Mouse (Mus musculus): ENCODE measurements around the gene Mark3. TPM values are rescaled to one million over a fixed set of nuclear protein-coding genes. Genes with fewer than 3 reads are reported as not detected.
"Not testable (repeated sequence)": the region's sequence is repeated elsewhere in the genome, so short reads cannot be mapped to it uniquely, and the experiment has no call there.

The Mark3 gene
- total RNA-seq, 2 experiments from 2014 or later, result 45.5 to 47.4 TPM

DNA sequence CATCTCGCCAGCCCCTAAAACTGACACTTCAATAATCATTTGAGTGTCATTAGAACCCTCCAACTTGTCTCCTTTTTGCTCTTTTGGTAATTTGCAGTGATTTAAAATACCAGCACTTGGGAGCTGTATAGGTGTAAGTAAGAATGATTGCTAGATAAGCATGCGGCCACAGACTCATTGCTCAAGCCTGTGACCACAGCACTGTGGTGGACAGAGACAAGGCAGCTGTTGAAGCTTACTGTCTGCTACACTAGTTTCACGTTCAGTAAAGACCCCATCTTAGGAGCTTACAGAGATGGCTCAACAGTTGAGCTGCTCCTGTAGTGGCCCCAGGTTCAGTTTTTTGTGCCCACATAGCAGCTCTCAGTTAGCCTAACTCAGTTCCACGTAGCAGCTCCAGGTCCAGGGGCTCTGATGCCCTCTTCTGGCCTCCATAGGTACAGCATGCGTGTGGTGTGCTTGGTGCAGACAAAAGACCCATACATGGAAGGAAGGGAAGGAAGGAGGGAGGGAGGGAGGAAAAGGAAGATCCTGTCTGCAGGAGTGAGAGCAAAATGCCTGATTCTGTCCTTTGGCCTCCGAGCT lies 73.8 kb downstream of the Mark3 start:
- peak; percentile 38 to 78 for DNase-seq

DNA sequence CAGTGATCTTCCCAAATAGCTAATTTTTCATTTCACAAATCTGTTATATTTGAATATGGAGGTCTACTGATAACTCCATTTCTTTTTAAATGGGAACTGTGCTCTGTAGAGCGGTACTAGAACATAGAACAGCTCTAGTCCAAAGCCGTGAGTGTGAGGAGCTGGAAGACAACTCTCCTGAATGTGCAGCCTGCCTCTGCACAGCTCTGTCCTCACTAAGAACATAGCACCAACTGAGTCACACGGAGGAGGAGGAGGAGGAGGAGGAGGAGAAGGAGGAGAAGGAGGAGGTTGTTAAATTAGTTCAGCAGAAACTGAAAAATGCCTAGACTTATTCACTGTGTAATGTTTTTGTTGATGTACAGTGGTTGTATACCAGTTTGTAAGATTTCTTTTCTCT lies 78.6 kb downstream of the Mark3 start:
- DNase-seq, result no peak

DNA sequence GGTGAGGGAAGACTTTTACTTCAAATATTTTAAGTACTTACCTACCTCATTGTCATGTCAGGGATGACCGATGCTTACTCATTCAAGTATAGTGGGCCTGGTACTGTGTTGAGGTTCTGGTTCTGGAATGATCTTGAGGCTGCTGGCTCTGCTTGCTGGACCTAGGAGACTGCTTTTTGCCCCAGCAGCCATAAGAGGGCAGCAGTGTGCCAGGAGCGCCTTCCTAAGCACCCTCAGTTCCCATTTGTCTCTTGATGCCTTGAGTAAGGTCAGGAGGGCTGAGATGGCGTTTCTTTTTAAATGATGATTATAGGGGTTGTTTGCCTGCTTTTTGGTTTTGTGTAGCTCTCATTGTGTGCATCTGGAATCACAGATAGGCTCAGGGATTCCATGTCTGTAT lies 79.1 kb downstream of the Mark3 start:
- DNase-seq, result peak; percentile 69 to 82

DNA sequence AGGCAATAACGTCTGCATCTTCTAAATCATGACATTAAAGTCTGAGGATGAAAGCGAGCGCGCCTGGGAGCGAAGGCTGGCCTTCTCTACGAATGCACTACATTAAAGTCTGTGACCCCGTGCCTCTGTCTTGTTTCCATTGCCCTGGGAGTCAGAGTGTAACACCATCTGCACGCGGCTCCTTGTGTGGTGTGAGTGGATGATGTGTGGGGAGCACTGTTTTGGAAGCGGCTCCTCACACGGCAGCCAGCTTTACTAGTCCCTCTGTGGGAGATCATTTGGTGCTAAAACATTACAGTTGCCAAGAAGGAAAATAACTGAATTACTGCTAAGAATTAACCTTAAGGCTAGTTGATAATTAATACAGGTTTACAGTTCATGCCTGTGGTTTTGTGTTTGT lies 81.4 kb downstream of the Mark3 start:
- no peak for DNase-seq

DNA sequence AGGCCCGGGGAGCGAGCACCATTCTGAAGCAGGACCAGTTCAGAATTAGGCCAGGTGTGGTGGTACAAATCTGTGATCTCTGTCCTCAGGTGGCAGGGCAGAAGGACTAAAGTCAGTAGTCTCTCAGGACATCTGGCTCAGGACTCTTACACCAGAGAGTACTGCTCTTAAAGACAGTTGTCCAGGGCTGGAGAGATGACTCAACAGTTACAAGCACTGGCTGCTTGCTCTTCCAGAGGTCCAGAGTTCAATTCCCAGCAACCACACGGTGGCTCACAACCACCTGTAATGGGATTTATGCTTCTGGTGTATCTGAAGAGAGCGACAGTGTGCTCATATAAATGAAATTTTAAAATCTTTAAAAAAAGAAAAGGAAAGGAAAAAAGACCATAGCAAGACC lies 85.0 kb downstream of the Mark3 start:
- DNase-seq, result no peak

DNA sequence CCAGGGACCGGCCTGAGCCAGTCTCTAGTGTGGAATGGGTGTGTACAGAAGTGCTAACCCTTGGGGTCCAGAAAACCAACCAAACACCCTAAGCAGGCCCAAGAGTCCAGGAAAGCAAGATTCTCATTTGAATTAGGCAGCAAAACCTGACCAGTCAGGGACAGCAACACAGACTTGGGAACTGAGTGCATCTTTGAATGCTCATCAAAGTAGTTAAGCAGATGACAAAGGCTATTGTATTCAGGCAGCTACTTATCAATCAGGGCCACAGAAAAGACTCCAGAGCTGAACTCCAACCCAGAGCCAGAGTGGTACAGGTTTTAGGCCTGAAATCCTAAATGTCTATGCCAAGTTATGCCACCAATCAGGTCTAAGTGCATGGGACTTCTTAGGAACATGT lies 86.3 kb downstream of the Mark3 start:
- DNase-seq, result no peak

DNA sequence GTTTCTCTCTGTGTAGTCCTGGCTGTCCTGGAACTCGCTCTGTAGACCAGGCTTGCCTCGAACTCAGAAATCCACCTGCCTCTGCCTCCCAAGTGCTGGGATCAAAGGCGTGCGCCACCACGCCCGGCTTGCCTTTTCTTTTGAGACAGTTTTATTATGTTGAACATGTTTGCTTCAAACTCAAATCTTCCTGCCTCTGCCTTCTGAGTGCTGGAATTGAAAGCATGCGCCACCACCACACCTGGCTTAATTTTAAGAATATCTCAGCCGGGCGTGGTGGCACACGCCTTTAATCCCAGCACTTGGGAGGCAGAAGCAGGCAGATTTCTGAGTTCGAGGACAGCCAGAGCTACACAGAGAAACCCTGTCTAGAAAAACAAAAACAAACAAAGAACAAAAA lies 87.2 kb downstream of the Mark3 start:
- DNase-seq, result not testable (repeated sequence)

DNA sequence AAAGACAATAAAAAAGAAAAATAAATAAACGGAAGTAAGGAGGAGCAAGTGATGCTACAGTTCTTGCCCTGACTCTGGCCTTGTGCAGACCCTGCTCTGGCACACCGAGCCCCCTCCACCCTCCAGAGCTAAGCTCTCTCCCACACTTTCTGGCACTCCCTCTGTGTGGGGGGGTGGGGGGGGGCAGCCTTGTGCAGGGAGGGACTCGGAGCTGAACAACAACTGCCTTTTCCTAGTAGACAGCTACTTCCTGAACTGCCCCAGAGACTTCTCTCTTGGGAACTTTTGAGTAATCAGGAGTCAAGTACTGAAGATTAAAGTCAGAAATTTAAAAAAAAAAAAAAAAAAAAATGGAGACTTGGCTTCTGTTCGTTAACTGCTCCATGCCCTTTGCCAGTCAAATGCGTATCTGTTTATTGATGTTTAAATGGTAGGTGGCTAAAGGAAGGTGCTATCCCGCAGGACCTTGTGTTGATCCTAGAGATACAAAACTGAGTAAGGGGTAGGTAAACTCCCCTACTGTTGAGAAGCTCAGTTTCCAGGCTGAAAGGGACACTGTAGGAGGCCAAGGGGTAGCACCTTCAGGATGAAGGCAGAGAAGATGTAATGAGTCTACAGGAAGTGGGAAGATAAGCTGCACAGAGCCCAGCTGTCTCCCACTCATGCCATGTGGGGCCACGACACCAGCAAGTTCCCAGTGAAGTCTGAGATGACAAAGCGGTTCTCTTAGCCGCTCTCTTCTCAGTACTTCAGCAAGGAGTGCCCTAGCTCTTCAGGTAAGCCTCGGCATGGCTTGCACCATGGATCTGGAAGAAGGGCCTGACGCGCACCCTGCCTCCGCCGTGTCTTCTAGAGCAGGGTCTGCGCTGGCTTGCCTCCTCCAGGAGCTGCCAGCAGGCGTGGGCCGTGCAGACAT lies 89.2 kb downstream of the Mark3 start:
- DNase-seq, result no peak

DNA sequence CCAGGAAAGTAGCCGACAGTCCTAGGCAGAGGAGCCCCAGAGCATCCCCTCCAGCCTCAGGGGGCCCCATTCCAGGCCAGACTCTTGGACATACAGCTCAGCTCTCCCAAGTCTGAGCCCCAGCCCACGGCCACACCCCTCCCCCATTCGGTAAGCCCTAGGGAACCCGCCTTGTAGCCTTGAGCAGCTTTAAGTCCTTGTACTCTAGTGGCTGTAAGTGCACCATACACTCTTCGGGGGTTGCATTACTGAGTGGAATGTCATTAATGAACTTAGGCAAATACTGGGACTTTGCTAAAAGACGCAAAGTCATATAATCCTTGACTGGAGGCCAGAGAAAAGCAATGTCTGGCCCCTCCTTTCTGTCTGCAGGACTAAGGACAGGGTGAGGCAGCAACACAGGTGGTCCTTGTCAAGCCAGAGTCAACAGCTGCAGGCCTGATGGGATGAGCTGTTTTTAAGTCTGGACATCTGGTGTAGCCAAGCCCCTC lies 89.9 kb downstream of the Mark3 start:
- peak; percentile 68 to 76 for DNase-seq

DNA sequence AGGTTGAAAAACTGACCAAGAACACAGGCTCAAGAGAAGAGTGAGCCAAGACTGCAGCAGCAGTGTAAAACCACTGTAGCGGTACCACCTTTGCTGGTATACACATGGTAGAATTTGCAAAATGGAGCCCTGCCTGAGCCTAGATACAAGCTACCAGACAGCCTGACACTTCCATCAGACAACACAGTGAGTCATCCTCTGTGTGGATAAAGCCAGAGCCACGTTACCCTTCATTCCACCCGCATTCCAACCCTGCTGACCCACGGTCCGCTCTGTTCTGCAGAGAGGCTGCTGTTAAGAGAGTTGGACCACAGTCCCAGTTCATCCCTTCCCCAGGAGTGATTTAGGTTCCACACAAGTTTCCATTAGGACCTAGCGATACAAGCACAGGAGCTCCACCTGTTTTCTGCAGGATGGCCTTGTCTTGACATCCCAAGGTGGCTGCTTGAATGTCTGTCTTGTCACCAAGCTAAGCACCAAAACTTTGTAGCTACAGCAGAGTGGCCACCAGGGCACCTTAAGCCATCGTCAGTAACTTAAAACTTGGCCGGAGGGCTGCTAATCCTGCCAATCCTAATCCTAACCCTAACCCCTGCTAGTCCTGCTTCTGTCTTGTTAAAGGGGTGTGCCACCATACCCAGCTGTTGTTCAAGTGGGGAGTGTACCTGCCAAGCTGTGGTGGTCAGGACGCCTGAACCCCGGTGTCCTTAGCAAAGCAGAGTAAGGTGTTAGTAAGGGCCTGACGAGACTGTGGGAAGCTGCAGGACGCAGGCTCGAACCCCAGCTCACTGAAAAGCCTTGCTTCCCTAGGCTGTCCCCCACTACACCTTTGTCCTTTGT lies 90.9 kb downstream of the Mark3 start:
- DNase-seq, result no peak

DNA sequence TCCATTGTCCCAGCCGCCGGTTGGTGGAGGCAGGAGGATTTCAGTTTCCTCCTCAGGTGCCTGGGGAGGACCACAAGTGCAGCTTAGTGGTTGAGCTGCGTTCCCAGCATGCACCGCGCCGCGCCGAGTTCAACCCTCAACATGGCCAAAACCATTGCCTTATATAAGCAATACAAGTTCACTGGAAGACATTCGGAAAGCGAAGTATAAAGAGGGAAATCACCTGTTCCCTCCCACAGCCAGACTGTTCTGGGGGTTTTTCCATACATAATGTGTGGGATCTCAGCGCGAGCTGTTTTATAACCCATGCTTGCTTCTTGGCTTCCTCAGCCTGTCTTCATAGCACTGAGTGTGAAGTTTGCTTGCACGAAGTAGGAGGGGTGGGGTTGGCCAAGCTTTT lies 92.1 kb downstream of the Mark3 start:
- DNase-seq, result no peak

DNA sequence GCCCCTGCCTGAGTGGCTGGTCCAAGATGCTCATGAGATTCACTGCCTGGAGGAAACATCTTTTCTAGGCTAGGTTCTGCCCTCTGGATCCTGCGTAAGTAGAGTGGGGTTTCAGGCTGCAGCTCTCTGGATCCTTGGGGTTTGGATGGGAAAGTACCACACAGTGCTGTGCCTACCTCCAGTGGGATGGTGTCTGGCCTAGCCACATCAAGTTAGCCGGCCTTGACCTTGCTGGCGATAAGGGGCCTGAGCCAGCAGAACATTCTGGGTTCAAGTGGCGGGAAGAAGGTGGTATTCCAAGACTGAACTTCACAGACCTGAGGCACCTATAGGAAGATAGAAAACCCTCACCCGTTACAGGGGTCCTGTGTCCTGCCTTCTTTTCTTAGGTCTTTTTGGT lies 93.1 kb downstream of the Mark3 start:
- DNase-seq, result no peak

DNA sequence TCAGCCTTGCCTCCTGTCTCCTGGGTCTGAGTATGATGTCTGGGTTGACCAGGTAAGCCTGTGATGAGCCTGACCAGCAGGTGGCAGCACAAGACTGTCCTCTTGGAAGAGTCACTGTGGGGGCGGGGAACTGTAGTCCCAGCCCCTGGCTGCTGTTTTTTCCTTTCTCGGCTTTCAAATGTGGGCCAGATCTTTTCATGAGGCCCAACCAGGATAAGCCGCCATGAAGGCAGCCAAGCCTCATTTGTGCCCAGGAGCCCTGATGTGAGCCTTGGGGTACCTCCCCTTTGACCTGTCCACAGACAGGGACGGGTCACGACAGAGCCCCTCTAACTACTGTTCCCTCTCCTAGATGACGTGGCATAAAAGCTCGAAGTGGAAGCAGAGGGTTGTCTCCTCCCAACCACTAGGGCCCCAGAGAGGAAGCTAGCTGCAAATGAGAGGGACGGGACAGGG lies 94.2 kb downstream of the Mark3 start:
- peak; percentile 95 to 100 for DNase-seq

DNA sequence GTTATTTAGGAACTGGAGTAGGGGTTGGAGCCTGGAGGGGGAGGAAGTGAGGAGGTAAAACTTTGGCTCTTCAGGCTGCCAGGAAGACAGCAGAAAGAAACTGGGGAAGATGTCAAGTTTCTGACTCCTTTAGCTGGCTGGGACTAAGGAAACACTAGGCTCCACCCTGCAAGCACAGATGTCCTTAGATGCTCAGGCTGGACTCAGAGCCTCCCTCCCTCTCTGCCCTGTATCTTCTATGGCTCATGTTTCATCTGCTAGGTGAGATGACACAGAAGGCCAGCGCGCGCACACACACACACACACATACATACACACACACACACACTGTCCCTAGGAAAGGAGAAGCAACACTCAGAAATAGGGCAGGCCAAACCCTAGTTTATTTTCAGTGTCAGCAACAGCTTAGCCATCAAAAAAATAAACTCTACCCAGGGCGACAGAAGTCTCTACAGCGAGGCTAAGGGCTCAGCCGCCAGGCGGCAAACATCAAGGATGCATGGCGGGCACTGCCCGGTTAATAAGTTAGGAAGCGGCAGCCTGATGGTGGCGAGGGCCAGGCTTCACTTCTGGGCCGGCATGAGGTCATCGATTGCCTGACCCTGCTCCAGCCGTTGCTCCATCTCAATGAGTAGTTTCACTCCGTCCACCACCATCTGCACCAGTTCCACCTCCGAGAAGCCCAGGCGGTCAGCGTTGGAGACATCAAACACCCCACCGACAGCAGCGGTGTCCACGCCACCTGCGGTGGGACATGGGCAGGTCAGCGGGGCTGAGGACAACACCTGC lies 94.9 kb downstream of the Mark3 start:
- DNase-seq, result peak; percentile 67 to 87

DNA sequence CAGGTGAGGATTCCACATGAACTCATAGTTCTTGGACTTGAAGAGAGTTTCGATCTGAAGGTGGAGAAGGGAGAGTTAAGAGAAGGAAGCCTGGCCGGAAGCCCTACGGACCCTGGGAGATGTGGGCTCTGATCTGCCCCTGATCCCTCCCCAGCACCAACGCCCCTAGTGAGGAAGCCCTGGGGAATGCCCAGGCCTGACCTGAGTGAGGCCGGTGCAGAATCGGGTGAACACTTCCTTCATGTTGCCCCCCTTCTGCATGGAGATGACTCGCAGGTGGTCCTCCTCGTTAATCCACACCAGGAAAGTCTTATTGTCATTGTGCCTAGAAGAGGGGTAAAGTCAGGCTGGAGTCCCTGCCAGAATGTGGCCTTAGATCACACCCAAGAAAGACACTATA lies 95.6 kb downstream of the Mark3 start:
- no peak for DNase-seq

DNA sequence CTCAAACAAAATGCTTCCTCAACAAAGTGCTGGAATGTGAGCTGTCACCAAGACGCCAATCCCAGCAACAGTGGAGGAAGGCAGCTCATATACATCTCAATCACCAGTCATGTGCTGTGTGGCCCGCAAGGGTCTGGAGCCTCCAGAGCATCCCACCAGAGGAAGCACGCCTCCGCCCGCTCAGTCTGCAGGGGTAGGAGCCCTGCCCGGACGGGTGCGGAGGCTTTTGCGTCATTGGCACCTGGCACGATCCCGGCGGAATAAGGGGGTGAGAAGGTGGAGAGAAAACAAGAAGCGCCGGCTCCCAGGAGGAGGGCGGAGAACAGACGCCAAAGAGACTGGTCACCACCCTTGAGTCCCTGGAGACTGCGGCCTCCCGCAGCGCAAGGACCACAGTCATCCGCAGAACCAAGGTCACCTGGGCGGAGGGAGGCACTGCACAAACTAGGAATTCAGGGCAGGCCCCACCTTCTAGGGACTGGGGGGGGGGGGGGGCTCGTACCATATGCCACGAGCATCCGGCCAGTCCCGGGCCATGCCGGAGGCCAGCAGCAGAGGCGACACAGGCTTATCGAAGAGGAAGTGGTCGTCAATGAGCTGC lies 96.1 kb downstream of the Mark3 start:
- peak; percentile 46 to 59 for DNase-seq

DNA sequence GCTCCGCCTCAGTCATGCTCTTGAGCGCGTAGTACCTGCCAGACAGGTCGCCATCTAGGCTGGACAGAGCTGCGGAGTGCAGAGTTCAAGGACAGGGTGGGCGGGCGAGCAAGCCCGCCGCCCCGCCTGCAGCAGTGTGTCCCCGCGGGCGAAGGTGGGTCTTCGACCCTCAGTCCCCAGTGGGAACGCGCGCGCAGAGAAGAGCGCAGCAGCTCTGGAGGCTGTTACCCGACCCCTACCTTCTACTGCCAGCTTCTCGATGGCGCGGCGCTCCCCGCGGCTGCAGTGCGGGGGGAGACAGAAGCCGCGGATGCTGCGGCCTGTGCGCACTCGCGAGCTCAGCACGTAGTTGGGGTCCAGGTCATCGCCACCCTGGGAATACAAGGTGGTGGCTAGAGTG lies 96.7 kb downstream of the Mark3 start:
- DNase-seq, result no peak

DNA sequence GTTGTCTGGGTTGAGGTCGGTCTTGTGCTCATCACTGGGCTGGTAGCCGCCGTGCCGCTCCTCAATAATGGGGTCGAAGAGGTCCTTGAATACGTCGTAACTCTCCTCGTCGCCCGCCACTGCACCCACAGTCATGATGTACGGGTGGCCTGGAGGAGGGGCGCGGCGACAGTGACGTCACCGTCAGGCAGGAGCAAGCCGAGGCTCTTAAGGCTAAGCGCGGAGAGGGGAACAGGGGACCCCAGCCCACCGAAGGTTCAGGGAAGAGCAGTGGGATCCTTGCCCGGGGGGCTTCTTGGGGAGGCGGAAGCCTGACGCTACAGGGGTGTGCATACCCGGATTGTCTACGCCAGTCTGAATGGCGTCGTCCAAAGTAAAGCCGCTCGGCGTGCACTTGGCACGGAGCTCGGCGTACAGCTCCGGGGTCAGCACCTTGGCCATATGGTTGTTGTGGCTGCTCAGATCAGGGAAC lies 97.1 kb downstream of the Mark3 start:
- peak; percentile 75 to 79 for DNase-seq

DNA sequence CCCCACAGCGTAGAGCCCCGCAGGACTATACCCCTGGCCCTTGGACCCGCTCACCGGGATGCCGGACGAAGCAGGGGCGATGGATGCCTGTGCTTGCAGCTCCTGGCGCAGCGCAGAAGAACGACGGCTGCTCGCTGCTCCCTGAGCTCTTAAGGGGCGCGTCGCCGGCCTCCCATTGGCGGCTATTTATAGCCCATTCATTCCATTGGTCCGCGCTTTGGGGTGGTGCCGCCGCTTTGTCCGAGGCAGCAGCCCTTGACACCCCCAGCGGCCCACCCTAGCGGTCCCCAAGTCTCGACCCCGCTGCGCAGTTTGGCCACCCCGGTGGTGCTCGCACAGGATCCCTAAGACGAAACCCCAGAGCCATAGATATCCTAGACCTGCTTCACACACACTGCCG lies 97.9 kb downstream of the Mark3 start, which contains the start of gene Ckb:
TSS of gene Ckb (minus strand) at position 163 of the 400 bp plus-strand sequence.
- DNase-seq, result peak; percentile 87 to 91

DNA sequence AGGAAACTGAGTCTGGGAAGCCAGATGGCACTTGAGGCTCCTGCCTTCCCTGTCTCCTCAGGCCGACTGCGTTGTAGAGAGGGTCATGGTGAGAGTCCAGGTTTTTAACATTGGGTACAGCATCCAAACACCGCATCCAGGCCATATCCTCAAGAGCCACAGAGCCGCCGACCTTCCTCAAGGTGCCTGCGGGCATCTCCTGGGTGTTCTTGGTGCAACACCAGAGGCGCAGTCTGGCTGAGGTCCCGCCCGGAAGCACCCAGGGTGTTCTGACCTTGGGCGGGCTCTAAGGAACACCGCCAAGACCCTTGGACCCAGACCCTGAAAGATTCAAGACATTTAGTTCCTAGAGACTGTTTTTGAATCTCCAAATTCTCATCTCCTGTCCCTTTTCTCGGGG lies 98.3 kb downstream of the Mark3 start:
- no peak for DNase-seq

DNA sequence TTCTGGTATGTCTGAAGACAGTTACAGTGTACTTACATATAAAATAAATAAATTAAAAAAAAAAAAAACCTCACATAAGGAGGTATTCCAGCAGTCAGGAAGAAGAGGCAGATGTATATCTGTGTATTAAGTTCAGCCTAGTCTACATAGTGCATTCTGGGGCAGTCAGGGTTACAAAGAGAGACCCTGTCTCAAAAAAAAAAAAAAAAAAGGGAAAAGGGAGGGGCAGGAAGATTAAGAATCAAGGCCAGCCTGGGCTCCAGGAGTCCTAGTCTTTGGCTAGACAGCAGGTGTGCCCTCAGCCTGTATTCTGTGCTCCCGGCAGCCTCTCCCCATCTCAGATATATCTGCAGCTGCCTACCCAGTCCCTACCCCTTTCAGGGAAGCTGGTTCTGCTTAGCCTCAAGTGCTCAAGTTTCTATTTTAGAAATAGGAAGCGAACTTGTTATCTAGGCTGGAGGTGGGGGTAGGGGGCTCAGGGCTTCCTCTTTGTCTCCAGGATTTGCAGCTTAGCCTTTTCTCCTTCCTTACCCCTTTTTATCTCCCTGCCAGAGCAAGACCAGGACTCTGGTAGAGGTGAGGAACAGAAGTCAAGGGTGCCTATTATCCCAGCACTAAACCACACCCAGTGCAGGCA lies 100.6 kb downstream of the Mark3 start:
- no peak for DNase-seq
